Mouse (Mus musculus) spleen, adult 18-20 months (tissue): ENCODE results near the gene Taok2.

ENCODE experiments used
- DNase-seq, 2 experiments: peaks; one replicate each; pipeline ENCODE4 v3.0.0; 2022; ENCODE audit warnings: mixed read lengths in 2 of 2

Taok2 gene

DNA sequence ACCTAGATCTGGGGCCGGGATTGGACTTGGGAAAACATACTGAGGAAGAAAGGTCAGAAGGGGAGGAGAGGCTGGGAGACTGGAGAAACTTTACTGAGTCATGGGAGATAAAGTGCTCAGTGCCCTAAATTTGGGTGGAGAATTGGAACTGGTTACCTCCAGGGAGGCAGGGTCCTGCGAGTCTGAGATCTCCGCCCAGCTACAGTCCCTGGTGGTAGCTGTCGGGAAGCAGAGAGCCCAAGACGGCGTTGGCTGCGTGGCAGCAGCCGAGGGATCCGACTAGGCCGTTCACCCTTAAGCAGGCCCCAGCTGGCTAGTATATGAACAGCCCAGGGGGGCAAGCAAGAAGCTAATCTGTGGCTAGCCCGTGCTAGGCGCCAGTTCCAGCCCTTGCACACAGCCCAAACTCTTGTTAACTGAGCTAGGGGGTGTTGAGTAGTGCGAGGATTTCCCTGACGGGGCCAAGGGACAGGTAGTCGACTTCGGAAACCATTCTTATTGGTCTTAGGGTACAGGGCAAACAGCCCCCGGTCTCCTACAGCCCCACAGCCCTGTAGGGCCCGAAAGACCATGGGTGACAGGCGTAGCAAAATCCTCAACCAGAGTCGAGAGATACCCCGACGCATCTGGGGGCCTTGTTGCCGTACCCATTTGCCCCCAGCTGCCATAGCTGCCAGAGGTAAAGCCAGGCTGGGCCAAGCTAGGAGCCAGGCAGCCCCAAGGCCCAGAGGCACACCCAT is 14.6 kb downstream of the Taok2 start:
- no peak for DNase-seq

DNA sequence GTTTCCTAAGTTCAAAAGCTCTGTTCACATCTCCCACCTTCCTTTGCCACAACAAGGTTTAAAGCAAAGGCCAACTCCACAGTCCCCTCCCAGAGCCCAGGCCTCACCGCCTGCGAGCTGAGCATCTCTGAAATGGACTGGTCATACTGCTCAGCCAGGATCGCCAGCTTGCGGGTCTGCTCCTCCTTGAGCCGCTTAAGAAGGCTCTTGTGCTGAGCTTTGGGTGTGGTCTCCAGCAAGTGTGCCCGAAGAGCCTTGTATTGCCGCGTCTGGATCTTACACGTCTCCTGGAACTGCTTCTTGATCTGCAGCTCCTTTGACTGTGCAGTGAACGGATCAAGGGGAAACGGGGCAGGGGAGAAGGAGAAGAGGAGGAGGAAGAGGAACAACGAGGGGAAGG is 16.5 kb downstream of the Taok2 start:
- no peak for DNase-seq

DNA sequence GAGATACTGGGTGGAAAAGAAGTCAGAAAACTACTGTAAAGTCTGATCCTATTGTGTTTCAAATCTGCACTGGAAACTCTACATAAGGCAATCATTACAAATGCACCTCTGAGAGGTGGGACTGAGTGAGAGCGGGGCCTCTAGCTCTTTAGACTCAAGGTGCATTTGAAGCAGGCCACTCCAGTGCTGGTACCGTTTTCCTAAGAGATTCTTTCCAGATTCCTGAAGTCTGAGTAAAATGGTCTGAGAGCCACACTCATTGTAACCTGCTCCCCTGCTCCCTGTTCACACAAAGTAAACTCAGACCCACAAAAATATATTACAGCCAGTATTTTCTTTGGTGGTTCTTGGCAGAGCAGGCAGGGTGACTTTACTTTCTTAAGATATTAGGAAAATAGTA is 17.0 kb downstream of the Taok2 start:
- DNase-seq, result no peak

DNA sequence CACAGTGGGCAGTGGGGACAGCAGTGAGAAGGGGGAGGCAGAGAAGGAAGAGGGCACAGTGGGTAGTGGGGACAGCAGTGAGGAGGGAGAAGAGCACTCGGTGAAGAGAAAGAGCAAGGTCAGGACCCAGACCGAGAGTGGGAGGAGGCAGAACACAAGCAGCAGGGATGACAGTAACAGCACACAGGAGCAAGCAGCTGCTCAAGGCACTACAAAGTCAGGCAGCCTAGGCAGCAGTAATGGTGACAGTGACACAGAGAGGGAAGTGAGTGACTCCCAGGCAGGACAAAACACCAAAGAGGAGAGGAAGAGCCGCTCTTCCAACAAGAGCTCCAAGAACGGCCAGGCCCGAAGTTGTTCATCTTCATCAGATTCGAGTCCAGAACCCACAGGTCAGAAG is 20.7 kb downstream of the Taok2 start:
- DNase-seq, result no peak

DNA sequence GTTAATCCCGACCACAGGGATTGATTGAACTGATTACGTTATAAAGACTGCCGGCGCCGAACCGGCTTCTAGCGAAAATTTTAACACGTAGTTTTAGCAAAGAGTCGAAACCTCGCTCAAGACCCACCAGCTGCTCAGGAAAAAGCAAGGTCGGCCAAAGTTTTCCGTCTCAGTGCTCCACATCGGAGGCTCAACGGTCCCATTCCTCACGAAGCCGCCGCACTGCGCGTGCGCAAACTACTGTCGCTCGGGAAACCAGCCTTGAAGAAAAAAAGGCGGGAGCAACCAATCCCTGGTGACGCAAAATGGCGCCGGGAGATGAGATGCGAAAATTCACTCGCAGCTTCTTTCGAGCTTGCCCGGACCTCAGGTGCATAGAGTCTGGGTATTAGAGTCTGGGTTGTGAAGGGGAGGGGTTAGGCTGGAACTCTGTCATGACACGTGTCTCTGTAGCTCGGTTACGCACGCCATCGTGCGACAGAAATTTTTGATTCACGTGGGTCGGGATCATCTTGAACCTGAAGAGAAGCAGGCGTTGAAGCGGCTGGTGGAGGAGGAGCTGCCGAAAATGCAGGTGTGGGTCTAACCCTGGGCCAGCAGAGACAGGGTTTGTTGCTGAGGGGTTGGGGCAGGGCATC is 22.2 kb downstream of the Taok2 start, which contains the start of gene Ino80e:
Ino80e (minus strand) TSS at position 231 of the 638 bp plus-strand sequence.
- peak; percentile 81 to 90 for DNase-seq

DNA sequence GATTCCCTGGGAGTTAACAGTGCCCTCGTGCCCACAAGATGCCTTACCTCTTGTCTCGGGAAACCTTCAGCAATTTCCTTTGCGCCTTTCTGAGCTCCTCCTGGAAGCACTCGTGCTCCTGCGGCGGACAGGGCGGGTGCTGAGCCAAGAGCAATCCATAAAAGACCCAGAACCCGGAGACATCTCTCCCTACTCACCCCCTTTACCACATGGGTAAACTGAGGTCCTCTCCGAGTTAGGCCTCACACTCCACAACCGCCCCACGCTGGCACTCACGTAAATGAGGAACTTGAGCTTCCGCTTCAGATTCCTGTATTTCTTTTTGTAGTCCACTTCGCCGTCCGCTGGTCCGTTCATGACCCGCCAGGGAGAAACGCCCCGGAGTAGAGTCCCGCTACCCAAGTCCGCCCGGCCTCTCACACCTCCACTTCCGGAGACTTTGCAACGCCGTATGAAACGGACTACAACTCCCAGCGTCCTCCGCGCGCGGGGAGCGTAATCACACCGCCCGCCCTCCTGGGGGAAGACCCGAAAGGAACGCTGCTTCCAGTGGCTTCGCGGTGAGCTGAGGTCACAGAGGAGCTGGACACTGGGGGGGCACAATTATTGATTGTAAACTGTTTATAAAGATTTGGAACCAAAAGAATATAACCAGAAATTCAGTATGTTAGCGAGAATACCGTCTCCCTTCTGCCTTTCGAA is 22.9 kb downstream of the Taok2 start, which contains the start of gene Hirip3:
Hirip3 (plus strand) TSS at position 544 of the 702 bp plus-strand sequence.
- peak; percentile 89 to 97 for DNase-seq

DNA sequence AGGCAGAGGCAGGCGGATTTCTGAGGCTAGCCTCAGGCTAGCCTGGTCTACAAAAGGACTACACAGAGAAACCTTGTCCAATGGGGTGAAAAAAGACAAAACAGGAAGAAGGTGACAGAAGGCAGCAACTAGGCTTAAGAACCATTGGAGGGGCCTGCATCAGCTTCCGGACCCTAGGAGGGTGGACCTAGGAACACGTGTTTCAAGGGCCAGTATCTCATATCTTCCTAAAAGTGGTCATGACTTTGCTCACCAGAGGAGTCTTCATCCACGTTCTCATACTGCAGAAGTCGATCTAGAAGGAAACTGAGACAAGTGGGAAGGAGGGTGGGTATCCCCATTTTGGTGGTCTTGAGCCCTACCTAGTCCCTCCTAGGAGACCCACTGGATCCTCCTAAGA is 23.5 kb downstream of the Taok2 start:
- DNase-seq, result no peak

DNA sequence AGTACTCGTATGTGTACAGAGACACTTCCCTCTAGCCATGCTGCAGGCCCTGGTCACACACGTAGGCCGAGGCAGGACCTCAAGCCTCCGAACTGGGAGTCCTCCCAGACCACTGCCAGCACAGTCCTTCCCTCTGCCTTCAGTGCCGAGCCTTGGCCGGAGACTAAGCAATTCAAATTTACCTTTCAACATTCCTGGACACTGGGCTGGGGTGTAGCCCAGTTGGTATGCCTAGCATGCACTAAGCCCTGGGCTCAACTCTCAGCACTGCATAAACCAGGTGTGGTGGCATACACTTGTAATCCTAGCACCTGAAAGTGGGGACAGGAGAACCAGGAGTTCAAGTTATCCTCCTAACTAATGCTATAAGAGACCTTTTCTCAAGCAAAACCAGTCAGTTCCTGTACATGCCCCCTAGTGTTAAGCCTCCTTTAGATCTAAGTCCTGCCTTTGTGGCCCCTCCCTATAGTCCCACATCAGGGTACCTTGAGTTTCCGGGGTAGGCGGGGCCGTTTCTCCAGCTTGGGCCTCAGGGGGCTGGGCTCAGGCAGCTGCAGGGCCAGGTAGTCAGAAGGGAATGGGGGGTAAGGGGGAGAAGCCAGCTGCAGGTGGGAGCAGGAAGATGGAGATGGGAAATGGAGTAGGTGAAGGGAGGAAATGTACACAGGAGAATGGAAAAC is 27.6 kb downstream of the Taok2 start:
- no peak for DNase-seq

DNA sequence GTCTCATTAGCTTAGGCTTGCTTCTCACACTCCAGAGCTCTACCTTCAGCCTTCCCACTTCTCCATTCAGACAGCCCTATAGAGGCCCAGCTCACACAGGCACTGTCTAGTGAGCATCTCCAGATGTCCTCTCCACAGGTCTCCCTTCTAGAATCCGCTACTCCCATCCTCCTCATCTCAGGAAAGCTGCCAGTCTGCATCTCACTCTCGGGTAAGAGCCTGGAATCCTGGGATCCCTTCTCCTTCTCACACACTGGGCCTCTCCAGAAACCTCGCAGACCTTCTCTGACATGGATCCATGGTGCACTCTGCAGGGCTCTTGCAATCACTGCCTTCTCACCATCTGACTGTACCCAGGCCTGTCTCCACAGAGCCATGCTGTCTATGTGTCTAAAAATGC is 28.9 kb downstream of the Taok2 start:
- no peak for DNase-seq

DNA sequence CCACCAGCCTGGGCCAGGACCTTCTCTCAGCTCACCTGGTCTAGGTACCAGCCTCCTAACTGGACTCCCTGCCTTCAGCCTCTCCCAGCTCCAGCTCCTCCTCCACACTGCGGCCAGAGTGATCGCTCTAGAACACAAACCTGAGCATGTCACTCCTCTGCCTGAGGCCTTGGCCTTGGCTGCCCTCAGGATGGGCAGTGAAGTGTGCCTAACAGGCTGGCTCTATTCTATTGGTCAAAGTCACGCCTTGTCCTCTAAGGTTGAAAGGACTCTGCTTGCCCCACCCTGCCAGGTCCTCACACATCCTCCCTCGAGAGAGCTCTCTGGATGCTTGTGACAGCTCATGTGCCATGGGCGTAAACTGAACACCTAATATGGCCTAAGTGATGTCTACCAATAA is 31.0 kb downstream of the Taok2 start:
- no peak for DNase-seq

DNA sequence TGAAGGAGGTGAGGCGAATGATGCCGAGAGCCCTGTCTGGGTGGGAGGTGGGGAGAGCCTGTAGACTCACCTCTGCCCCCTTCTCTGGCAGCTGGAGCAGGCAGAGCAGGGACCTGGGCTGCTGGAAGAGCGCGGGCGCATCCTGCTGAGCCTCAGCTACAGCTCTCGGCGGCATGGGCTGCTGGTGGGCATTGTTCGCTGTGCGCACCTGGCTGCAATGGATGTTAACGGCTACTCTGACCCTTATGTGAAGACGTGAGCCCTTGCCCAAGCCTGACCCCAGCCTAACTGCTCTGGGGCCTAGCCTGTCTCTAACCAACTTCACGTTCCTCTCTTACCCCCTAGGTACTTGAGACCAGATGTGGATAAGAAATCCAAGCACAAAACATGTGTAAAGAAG is 33.3 kb downstream of the Taok2 start:
- no peak for DNase-seq

DNA sequence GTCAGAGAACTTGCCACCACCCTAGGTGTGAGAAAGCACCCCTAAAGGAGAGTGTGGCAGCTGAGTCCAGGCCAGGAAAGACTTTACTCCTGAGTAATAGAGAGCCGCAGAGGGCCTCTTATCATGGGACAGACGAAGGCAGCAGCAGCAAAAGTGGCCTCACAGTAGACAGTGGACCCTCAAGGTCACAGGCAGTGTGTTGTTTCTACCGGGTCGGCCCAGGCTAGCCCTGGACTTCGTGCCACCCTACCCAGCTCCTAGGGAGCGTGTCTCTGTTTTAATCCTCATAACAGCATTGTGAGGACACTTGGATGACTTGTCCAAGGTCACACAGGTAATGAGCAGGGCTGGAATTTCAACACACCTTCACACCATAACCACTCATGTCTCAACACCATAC is 34.3 kb downstream of the Taok2 start:
- no peak for DNase-seq

DNA sequence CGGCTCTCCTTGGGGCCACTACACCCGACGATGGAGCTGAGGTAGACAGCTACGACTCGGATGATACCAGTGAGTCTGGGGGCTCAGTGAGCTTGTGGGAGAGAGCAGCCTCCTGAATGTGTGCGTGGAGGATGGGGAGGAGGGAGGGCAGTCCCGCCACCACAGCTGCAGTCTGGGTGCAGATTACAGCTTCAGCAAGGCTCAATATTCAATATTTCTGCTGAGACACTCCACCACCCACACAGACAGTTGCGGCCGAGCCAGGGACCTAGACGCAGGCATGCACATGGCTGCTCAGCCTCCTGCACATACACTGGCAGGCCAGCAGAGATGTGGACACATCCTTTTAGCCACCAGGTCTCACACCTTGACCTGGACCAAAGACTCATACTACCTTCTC is 35.7 kb downstream of the Taok2 start:
- DNase-seq, result no peak

DNA sequence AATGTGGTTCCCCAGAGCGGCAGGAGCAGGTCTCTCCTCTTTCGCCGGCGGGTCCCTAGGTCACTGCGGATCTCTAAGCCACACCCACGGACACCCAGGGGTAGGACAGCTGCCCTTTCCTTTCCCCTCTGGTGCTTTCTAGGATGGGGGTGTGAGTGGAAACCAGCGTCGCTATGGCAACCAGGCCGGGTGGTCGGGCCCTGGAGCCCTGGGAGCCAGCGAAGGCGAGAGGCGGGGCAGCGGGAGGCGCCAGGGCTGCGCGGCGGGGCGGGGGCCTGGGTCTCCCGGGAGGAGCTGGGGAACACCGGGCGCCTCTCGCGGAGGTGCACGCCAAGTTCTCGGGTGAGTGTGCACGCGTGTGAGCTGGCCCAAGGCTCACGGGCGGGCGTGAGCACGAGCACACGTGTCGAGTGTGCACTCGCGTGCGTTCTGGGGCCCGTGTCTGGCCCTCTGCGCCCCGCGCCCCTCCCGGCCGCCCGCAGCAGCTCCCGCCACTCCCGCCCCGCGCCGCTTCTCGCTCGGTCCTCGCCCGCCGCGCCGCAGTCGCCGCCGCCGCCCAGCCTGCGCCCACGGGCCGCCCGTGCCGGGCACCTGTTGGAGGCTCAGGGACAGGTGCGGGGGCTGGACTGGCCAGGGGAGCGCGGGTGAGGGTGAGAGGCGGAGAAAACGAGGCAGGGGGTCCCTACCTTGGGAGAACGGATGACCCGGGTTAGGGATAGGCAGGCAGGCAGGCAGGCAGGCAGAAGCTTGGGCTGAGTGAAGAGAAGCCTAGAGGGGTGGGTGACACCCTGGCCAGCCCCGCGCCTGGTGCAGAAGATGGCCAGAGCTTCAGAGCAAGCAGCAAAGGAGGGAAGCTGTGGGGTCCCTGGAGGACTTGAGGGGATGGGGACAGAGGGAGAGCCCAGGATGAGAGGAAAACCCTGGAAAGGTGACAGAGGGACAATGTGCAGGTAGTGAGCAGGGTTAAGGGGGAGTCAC is 36.8 kb downstream of the Taok2 start:
- DNase-seq, result no peak

DNA sequence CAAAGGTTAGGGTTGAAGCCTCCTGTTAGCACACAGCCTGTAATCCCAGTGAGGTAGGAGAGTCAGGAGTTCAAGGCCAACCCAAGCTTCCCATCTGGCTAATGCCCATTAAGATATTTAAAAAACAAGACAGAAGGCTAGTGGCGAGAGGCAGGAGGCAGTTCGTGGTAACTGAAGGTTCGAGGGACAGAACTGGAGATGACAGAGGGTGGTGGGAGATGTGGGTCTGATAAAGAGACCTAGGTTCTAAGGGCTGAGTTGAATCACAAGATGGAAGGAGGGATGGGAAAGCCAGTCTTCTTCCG is 37.4 kb downstream of the Taok2 start, which contains the start of gene Doc2a:
Doc2a (plus strand) TSS at position 301 of the 305 bp plus-strand sequence.
- no peak for DNase-seq

DNA sequence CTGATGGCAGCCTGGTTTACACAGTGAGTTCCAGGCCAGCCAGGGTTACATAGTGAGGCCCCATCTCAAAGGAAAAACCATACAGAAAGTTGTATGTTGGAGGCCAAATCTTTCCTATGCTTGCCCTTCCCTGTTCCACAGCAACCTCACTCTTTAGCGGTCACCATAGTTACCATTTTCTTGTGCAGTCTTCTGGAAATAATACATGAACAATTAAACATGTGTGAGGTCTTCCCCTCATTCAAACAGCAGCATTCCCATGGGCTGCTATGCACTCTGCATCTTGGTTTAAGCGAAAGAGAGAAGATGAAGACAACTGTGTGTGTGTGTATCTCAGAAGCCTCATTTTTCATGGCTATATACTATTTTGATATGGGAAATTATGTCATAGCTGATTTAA is 39.0 kb downstream of the Taok2 start:
- no peak for DNase-seq

DNA sequence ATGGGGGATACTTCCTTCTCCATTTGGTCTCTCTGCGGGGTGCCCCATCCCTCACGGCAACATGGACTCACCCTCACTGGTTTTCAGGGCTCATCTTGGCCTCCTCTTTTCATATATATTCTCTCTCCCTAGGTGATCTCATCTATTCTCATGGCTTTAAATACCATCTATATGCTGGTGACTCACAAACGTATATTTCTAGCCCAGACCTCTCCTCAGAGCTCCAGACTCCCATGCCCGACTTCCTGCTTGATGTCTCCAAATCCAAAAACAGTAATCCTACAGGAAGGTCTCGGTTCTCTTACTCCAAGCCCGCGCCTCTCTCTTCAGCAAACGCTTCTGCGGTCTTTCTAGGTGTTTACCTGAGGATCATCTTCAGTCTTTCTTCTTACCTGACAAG is 41.2 kb downstream of the Taok2 start:
- DNase-seq, result no peak

DNA sequence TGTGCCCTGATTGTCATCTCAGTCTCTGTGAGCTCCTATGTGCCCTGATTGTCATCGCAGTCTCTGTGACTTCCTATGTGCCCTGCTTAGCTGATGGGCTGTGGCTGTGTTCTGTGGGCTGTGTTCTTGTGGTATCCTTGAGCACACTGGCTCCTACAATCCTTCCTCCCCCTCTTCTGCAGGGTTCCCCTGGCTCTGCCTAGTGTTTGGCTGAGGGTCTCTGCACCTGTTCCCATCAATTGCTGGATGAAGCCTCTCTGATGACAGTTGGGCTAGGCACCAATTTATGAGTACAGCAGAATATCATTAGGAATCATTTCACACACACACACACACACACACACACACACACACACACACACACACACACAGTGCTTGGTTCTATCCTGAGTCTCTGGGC is 51.2 kb downstream of the Taok2 start:
- DNase-seq, result no peak

DNA sequence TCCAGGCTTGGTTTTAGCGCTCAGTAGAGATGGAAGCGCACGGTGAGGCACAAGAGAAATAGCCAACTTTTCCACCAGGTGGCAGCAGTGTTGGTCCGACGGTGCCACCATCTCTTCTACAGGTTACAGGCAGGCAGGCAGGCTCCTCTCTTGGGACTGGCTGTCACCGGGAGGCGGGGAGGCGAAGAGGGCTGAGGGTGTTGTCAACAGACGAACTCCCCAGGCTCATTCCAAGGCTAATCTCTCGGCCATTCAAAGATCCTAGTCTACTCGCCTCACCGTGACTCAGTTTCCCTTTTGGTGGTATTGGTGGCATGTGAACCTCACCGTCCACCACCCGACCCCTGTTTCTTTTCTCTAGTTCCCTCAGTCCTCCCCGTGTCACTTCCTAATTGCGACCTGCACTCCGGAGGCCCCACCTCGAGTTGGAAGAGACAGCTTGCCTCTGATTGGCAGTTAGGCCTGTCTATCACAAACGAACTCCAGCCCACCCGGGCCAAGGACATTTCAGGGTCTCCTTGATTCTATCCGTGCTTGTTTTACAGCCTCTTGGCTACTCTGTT is 52.4 kb downstream of the Taok2 start:
- peak; percentile 52 to 75 for DNase-seq

DNA sequence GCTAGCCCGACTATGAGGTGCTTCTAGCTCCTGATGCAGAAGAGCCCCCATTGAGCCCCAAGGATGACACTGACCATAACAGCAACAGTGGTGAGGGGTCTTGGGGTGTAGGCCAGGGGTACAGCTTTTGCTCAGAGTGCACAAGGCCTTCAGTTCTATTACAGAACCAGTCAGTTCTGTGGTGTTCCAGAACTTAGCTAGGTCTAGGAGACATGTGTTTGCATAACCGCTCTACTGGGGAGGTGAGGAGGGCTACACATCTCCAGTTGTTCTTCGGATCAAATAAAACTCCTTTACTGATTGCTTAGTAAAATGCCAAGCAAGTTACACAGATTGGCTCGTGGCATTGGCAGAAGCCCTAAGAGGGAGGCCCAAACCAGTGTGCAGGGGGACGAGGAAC is 53.0 kb downstream of the Taok2 start, which contains the start of gene 4930451I11Rik:
4930451I11Rik (minus strand) TSS at position 101 of the 400 bp plus-strand sequence.
- DNase-seq, result no peak

DNA sequence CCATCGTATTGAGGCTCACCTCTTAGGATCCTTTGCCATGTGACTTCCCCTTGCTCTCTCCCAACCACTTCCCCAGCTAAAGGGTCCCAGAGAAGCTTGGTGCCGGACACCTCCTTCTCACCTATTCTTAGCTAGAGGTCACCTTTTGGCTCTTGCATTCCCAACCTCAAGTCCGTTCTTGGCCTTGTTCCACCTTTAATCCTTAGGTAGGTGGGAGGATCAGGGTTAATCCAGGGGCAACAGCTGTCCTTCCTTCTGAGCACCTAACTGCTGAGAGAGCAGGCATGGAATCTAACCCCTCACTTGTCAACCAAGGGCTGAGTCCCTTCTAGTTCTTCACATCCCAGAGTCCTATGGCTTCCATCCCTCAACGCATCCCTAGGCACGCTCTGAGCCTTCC is 58.6 kb downstream of the Taok2 start:
- no peak for DNase-seq

DNA sequence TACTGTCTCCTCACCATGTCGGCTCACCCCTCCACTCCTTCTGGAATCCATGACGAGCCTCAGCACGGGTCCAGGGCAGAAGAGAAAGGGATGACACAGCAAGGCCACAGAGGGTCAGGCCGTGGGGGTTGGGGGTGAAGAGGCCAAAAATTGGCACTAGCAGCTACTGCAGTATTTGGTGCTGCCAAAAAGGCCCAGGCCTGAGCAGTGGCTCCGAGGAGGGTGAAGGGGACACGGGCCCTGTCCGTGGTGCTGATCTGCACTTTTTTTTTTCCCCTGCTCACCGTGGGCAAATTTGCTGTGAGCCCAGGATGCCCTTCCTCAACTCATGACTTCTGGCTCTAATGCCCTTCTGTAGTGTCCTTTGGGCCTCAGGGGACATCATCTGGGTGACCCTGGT is 59.1 kb downstream of the Taok2 start:
- no peak for DNase-seq
